Mouse (Mus musculus) midbrain, embryonic 12.5 days (tissue): Measurements from ENCODE around the gene Gh. TPM values are rescaled to one million over a fixed set of nuclear protein-coding genes. Genes with fewer than 3 reads are reported as not detected.
A peak's percentile ranks its signal among the peaks of the same experiment; 100 is the strongest.
"Not testable (repeated sequence)": the region's sequence is repeated elsewhere in the genome, so short reads cannot be mapped to it uniquely, and the experiment has no call there.

Source experiments
- ATAC-seq: fragments of 200-750 bp; cut with Nextera tagmentation; 2 replicates; pipeline ENCODE4 v1.8.0; 2017; ENCODE audit warnings: low read depth, moderate TSS enrichment, moderate library complexity; ENCODE audit not compliant: low FRiP score
- H3K27ac ChIP-seq: fragments of 300-500 bp; sonication (generic); replicated peaks from 2 replicates; pipeline ENCODE4 v1.5.1; 2016; ENCODE audit warnings: mild to moderate bottlenecking
- H3K27me3 ChIP-seq: fragments of 300-500 bp; sonication (generic); 2 replicates; pipeline ENCODE4 v1.6.1; 2016; ENCODE audit warnings: mild to moderate bottlenecking
- H3K36me3 ChIP-seq: fragments of 300-500 bp; sonication (generic); 2 replicates; pipeline ENCODE4 v1.6.1; 2016
- H3K4me1 ChIP-seq: fragments of 300-500 bp; sonication (generic); 2 replicates; pipeline ENCODE4 v1.6.1; 2016
- H3K4me2 ChIP-seq: fragments of 300-500 bp; sonication (generic); replicated peaks from 2 replicates; pipeline ENCODE4 v1.6.1; 2016; ENCODE audit warnings: mild to moderate bottlenecking, moderate library complexity
- H3K4me3 ChIP-seq: fragments of 300-500 bp; sonication (generic); 2 replicates; pipeline ENCODE4 v1.5.1; 2016; ENCODE audit warnings: mild to moderate bottlenecking
- H3K9ac ChIP-seq: fragments of 300-500 bp; sonication (generic); replicated peaks from 2 replicates; pipeline ENCODE4 v1.6.1; 2016; ENCODE audit warnings: mild to moderate bottlenecking, moderate library complexity
- H3K9me3 ChIP-seq: fragments of 300-500 bp; sonication (generic); 2 replicates; pipeline ENCODE4 v1.6.1; 2016; ENCODE audit warnings: mild to moderate bottlenecking
- WGBS: fragments of 180-500 bp; shearing (Covaris S2); methylation state at CpG from one replicate; pipeline ENCODE4 v1.1.7; 2016; 5-methylcytosine and 5-hydroxymethylcytosine counted together
- polyA plus RNA-seq: library from polyadenylated mRNA; unstranded; fragments of >200 nt; fragmentation: Nextera tagmentation; extraction: Ambion mirVana; gene quantifications from 2 replicates; pipeline ENCODE4 v1.2.1, GENCODE M21; 2016

The Gh gene
- polyA plus RNA-seq: not detected in 2 replicates

- H3K27ac ChIP-seq: no peak within 1 kb of the TSS
- no peak within 1 kb of the TSS for H3K4me2 ChIP-seq
- H3K27me3 ChIP-seq: no peaks in the 10 kb centered on the region
- no peaks in the 10 kb centered on the region for H3K9me3 ChIP-seq
- H3K4me1 ChIP-seq: no peaks in the 10 kb centered on the region
- no peak within 1 kb of the TSS for H3K9ac ChIP-seq
- no peak for ATAC-seq
- 88% methylated on average over 9 of the region's 9 CpGs for WGBS
- H3K4me3 ChIP-seq: no peak within 1 kb of the TSS
- H3K36me3 ChIP-seq: no peaks in the 10 kb centered on the region
These were observed at the start of gene Gh for GRCm38 (mm10) chr11:106301765-106302164. Gene Gh (minus strand): TSS chr11:106301865.

GRCm38 (mm10) chr11:106351253-106351652 lies 49.6 kb upstream of the Gh start:
- Histone ChIP-seq H3K9me3 (no peaks in the 10 kb centered on the region), H3K4me3 (no peak overlapping the region), H3K4me1 (no peaks in the 10 kb centered on the region), H3K4me2 (no peak overlapping the region), H3K27ac (no peak overlapping the region), H3K27me3 (no peaks in the 10 kb centered on the region), H3K9ac (no peak overlapping the region), H3K36me3 (no peaks in the 10 kb centered on the region)
- 69% methylated on average over 3 of the region's 3 CpGs for WGBS
- ATAC-seq: no peak

GRCm38 (mm10) chr11:106350853-106351252 lies 49.2 kb upstream of the Gh start:
- Histone ChIP-seq H3K36me3 (no peaks in the 10 kb centered on the region), H3K27me3 (no peaks in the 10 kb centered on the region), H3K4me3 (no peak overlapping the region), H3K4me1 (no peaks in the 10 kb centered on the region), H3K9me3 (no peaks in the 10 kb centered on the region), H3K27ac (no peak overlapping the region), H3K4me2 (no peak overlapping the region), H3K9ac (no peak overlapping the region)
- WGBS: 60% methylated on average over 5 of the region's 5 CpGs
- no peak for ATAC-seq

GRCm38 (mm10) chr11:106349772-106350171 lies 48.1 kb upstream of the Gh start:
- WGBS: 89% methylated on average over 6 of the region's 6 CpGs
- H3K27me3 ChIP-seq: no peaks in the 10 kb centered on the region
- H3K36me3 ChIP-seq: no peaks in the 10 kb centered on the region
- peaks cover 5% of the 10 kb centered on the region; the same call in 1 of the 2 replicates for H3K4me1 ChIP-seq
- H3K9me3 ChIP-seq: no peaks in the 10 kb centered on the region
- no peak overlapping the region for H3K9ac ChIP-seq
- H3K27ac ChIP-seq: no peak overlapping the region
- H3K4me3 ChIP-seq: no peak overlapping the region
- H3K4me2 ChIP-seq: no peak overlapping the region
- ATAC-seq: no peak

- 29% methylated on average over 6 of the region's 6 CpGs for WGBS
- H3K9ac ChIP-seq: 0 out of 2 replicates have a peak overlapping the region, but pooled peaks have one; percentile 11
- peak overlapping the region; percentile 50; the same call in 1 of the 2 replicates for H3K27ac ChIP-seq
- H3K27me3 ChIP-seq: peaks cover 8% of the 10 kb centered on the region
- 0 out of 2 replicates have a peak overlapping the region, but pooled peaks have one; percentile 2 for H3K4me2 ChIP-seq
- H3K36me3 ChIP-seq: no peaks in the 10 kb centered on the region
- no peak overlapping the region for H3K4me3 ChIP-seq
- H3K9me3 ChIP-seq: no peaks in the 10 kb centered on the region
- H3K4me1 ChIP-seq: peaks cover 13% of the 10 kb centered on the region; the same call in 1 of the 2 replicates
- no peak for ATAC-seq
These were observed 43.2 kb upstream of the Gh start for GRCm38 (mm10) chr11:106344910-106345309.

GRCm38 (mm10) chr11:106340990-106341520 lies 39.4 kb upstream of the Gh start:
- ATAC-seq: no peak
- peaks cover 8% of the 10 kb centered on the region for H3K27me3 ChIP-seq
- no peaks in the 10 kb centered on the region; the same call in 1 of the 2 replicates for H3K9me3 ChIP-seq
- no peak overlapping the region for H3K9ac ChIP-seq
- no peaks in the 10 kb centered on the region for H3K36me3 ChIP-seq
- H3K4me2 ChIP-seq: no peak overlapping the region
- H3K4me3 ChIP-seq: no peak overlapping the region
- peaks cover 18% of the 10 kb centered on the region for H3K4me1 ChIP-seq
- H3K27ac ChIP-seq: no peak overlapping the region
- 86% methylated on average over 9 of the region's 9 CpGs for WGBS

- H3K4me1 ChIP-seq, H3K9ac ChIP-seq, ATAC-seq, H3K27me3 ChIP-seq, H3K36me3 ChIP-seq, H3K27ac ChIP-seq, H3K4me3 ChIP-seq, H3K9me3 ChIP-seq, H3K4me2 ChIP-seq: not testable (repeated sequence)
- WGBS: 98% methylated on average over 4 of the region's 4 CpGs
These were observed 37.7 kb upstream of the Gh start for GRCm38 (mm10) chr11:106339323-106339722.

- H3K9me3 ChIP-seq: no peaks in the 10 kb centered on the region; the same call in 1 of the 2 replicates
- H3K27me3 ChIP-seq: peaks cover 4% of the 10 kb centered on the region
- ATAC-seq: no peak
- H3K9ac ChIP-seq: no peak overlapping the region
- no peak overlapping the region for H3K4me2 ChIP-seq
- no peak overlapping the region for H3K27ac ChIP-seq
- H3K4me1 ChIP-seq: peaks cover 8% of the 10 kb centered on the region
- no peak overlapping the region for H3K4me3 ChIP-seq
- no peaks in the 10 kb centered on the region for H3K36me3 ChIP-seq
- WGBS: 82% methylated on average over 7 of the region's 7 CpGs
These were observed 37.2 kb upstream of the Gh start for GRCm38 (mm10) chr11:106338870-106339269.

GRCm38 (mm10) chr11:106338029-106338428 lies 36.4 kb upstream of the Gh start:
- no peak for ATAC-seq
- WGBS: 63% methylated on average over 5 of the region's 5 CpGs

GRCm38 (mm10) chr11:106334066-106334465 lies 32.4 kb upstream of the Gh start:
- H3K27ac ChIP-seq: no peak overlapping the region

More at GRCm38 (mm10) chr11:106338029-106338428, 36.4 kb upstream of the Gh start:
- Histone ChIP-seq H3K27me3 (no peaks in the 10 kb centered on the region), H3K9me3 (no peaks in the 10 kb centered on the region; the same call in 1 of the 2 replicates), H3K4me3 (no peak overlapping the region), H3K4me1 (peaks cover 8% of the 10 kb centered on the region), H3K9ac (no peak overlapping the region), H3K36me3 (no peaks in the 10 kb centered on the region), H3K4me2 (no peak overlapping the region), H3K27ac (no peak overlapping the region)

GRCm38 (mm10) chr11:106332458-106332857 lies 30.8 kb upstream of the Gh start:
- H3K9ac ChIP-seq: no peak overlapping the region
- 77% methylated on average over 4 of the region's 4 CpGs for WGBS
- H3K9me3 ChIP-seq: no peaks in the 10 kb centered on the region; the same call in 1 of the 2 replicates
- H3K4me1 ChIP-seq: no peaks in the 10 kb centered on the region
- H3K27ac ChIP-seq: no peak overlapping the region
- H3K4me2 ChIP-seq: no peak overlapping the region
- H3K36me3 ChIP-seq: no peaks in the 10 kb centered on the region
- no peak for ATAC-seq
- no peak overlapping the region for H3K4me3 ChIP-seq
- H3K27me3 ChIP-seq: no peaks in the 10 kb centered on the region

More at GRCm38 (mm10) chr11:106334066-106334465, 32.4 kb upstream of the Gh start:
- Histone ChIP-seq H3K4me1 (peaks cover 5% of the 10 kb centered on the region; the same call in 1 of the 2 replicates), H3K9ac (no peak overlapping the region), H3K27me3 (no peaks in the 10 kb centered on the region), H3K4me2 (no peak overlapping the region), H3K36me3 (no peaks in the 10 kb centered on the region), H3K9me3 (no peaks in the 10 kb centered on the region; the same call in 1 of the 2 replicates), H3K4me3 (no peak overlapping the region)
- 12% methylated on average over 2 of the region's 2 CpGs for WGBS
- ATAC-seq: no peak

- 72% methylated on average over 7 of the region's 7 CpGs for WGBS
These were observed 28.0 kb upstream of the Gh start for GRCm38 (mm10) chr11:106329682-106330081.

More at GRCm38 (mm10) chr11:106329682-106330081, 28.0 kb upstream of the Gh start:
- no peaks in the 10 kb centered on the region for H3K27me3 ChIP-seq
- H3K27ac ChIP-seq: no peak overlapping the region
- no peaks in the 10 kb centered on the region for H3K9me3 ChIP-seq
- H3K4me3 ChIP-seq: no peak overlapping the region
- no peaks in the 10 kb centered on the region for H3K36me3 ChIP-seq
- ATAC-seq: no peak
- H3K9ac ChIP-seq: no peak overlapping the region
- H3K4me1 ChIP-seq: 0 out of 2 replicates have a peak, but pooled peaks cover 1% of the 10 kb centered on the region
- H3K4me2 ChIP-seq: no peak overlapping the region
